Mouse (Mus musculus) testis, postnatal 14 days (tissue): ENCODE measurements around the gene Trim27.

Experiments used
- DNase-seq: peaks from one replicate; pipeline ENCODE4 v3.0.0; 2021; ENCODE audit warnings: low spot score

The Trim27 gene

DNA sequence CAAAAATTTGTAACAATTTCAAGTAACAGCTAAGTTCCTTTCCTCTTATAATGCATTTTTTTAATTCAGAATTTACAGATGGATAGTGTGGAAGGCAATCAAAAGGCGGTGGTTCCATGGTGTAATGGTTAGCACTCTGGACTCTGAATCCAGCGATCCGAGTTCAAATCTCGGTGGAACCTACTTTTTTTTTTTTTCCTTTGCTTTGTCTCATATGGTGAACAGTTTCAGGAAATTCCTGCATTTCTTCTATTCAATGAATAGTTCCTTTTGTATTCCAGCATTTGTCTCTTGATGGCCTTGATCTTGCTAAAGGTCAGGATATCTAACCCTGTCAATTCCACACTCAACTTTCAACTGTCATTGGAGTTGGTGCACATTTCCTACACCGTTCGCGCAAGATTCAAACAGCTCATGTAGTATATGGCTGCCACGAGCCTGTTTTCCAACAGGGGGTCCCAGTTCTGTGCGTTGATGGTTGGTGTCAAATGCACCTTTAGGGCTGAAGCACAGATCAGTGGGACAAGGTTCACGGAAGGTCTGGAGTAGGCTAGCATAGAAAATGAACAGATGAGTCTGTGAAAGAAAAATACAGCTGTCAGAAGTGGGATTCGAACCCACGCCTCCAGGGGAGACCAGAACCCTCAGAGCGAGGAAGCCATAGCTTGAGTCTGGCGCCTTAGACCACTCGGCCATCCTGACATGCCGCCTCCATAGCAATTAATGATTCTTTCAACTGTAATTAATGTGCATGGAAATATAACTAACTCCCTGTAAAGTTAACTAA lies 6.8 kb upstream of the Trim27 start:
- DNase-seq = peak; percentile 66

- peak; percentile 85 for DNase-seq
Measured at GRCm38 (mm10) chr13:21173072-21173471, 6.2 kb upstream of the Trim27 start.

GRCm38 (mm10) chr13:21176733-21177132 lies 2.5 kb upstream of the Trim27 start:
- no peak for DNase-seq

DNA sequence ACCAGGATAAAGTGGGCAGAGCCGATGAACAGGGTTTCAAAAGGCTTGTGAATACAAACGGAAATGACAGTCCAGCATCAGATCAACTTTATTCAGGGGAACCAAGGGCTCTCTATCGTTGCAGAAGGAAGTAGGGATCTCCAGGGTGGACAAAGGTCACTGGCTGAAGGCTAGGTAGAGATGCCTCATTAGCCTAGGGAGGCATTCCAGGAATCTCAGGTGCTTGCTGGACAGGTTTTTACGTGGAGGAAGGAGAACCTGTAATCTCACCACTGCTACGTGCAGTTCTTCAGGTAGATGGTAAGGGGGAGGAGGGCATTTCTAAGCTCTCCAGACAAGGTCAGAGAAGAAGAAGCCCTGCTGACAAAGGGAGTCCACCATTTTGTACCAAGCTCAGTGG lies 1.6 kb upstream of the Trim27 start:
- no peak for DNase-seq

GRCm38 (mm10) chr13:21178364-21178763 lies 881 bp upstream of the Trim27 start:
- no peak for DNase-seq

DNA sequence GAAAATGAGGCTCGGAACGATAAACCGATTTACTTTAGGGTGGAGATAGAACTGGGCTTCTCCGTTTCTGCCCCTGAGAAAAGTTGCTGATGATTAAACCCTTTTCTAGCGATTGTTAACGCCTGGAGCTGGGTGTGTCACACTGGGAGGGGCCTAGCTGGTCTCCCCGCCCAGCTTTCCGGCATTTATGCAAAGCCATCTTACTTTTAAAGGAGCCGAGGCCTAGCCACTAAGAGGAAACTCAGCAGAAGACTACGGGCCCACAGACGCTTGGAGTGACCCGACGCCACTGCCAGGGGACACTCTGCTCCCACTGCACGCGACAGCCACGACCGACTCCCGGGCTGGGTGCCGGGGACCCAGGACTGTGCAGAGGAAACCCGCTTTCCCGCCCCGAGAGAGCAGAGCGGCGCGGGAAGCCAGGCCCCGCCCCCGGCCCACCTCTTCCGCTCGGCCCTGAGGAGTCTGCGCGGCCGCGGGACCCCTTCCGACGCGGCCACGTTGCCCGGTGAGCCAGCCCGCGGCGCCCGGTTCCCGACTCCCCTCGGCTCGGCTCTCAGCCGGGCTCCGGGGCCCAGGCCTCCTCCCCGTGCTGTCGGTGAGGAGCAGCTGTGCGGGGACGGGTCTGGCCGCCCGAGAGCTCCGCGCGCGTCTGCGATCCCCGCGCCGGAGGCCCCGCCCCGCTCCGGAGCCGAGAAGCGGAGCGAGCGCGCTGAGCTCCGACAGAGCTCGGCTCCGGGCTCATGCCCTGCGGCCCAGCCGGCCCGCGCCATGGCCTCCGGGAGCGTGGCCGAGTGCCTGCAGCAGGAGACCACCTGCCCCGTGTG lies 692 bp downstream of the Trim27 start:
- peak; percentile 88 for DNase-seq

DNA sequence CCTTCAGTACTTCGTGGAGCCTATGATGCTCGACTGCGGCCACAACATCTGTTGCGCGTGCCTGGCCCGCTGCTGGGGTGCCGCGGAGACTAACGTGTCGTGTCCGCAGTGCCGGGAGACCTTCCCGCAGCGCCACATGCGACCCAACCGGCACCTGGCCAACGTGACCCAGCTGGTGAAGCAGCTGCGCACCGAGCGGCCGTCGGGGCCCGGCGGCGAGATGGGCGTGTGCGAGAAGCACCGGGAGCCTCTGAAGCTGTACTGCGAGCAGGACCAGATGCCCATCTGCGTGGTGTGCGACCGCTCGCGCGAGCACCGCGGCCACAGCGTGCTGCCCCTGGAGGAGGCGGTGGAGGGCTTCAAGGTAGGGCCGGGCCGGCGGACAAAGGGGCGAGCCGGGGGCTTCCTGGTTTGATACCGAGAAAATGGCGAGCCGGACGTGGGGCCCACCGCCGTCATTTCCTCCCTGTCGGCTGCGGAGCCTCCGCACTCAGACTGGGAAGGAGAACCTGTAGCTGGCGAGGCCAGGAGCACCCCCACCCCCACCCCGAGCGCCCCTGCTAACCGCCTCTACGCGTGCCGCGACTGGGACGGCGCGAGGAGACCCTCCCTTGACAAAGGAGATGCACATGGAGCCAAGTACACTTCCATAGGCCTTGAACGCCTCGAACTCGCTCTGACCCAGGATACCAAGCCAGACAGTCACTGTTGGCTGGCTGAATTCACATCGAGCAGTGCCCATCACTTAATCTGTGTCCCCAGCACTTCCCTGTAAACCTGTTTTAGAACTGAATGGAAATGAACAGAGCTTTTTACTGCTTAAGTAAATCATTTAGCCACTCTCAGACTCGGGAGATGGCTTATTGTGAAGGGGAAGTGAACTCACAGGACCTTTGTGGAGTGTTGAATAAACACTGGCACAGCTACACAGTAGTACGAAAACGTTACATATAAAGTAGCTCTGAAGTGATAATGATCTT lies 1.6 kb downstream of the Trim27 start:
- peak; percentile 77 for DNase-seq

GRCm38 (mm10) chr13:21181996-21182395 lies 2.8 kb downstream of the Trim27 start:
- no peak for DNase-seq

GRCm38 (mm10) chr13:21183066-21183465 lies 3.8 kb downstream of the Trim27 start:
- DNase-seq = no peak

GRCm38 (mm10) chr13:21183661-21184060 lies 4.4 kb downstream of the Trim27 start:
- DNase-seq = no peak

GRCm38 (mm10) chr13:21185521-21185920 lies 6.3 kb downstream of the Trim27 start:
- no peak for DNase-seq

DNA sequence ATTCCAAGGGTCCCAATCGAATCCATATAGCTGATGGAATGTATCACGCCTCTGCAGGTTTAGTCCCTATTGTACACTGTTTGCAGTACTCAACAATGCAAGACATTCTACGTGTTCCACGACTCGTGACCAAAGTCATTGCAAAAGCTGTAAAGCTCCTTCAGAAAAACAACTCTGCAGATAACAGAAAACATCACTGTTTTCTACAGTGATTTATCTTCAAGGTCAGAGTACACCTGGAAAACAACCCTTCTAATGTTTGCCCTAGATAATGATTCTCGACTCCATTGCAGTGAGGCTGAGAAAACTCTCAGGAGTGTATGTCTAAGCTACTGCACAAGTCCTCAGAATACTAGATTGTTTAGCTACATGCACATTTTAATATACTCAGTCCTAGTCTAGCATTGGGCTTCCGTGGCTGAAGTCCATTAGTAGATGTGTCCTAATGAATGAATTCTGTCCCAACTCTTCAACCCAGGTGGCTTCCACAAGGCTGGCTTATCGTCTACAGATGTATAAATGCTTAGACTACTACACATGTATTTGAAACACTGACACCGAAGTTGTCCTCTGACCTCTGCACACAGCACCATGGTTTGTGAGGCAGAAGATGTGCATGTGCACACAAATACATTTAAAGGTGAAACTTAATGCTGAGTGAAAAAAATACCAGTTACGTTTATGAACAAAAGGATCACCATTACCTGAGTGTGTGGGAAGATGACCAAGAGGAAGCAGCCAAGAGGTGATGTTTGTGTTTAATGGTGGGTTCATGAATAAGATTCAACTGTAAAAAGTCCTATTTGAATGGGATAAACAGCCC lies 16.4 kb downstream of the Trim27 start:
- DNase-seq = no peak

DNA sequence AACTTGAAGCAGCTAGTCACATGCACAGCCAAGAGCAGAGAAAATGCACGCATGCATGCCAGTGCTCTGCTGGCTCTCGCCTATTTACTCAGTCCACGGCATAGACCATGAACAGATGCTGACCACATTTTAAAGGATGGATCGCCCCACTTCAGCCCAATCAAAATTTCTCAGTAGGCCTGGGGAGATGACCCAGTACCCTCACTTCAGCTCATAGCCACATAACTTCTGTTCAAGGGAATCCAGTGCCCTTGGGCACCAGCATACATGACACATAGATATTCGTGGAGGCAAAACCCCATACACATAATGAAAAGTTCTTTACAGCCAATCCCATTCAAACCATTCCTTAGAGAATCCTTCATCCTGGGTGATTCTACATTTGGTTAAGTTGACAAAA lies 18.5 kb downstream of the Trim27 start:
- DNase-seq = no peak

DNA sequence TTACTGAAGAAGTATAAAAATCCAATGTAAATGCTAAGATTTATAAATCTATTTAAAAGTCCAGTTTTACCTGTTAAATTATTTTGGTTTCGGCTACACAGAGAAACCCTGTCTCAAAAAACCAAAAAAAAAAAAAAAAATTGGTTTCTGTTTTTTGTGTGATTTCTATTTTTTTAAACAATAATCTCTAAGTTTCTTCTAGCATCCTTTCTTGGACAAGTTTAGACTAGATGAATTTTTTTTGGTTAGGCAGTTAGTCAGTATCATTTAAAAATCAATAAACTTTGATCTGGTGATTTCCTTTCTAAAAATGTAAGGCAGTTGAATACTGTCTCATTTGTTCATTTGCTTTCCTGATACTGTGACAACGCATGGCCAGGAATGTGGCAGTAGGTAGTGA lies 19.1 kb downstream of the Trim27 start:
- DNase-seq = no peak

GRCm38 (mm10) chr13:21199046-21200028 lies 20.1 kb downstream of the Trim27 start:
- peak; percentile 24 for DNase-seq

DNA sequence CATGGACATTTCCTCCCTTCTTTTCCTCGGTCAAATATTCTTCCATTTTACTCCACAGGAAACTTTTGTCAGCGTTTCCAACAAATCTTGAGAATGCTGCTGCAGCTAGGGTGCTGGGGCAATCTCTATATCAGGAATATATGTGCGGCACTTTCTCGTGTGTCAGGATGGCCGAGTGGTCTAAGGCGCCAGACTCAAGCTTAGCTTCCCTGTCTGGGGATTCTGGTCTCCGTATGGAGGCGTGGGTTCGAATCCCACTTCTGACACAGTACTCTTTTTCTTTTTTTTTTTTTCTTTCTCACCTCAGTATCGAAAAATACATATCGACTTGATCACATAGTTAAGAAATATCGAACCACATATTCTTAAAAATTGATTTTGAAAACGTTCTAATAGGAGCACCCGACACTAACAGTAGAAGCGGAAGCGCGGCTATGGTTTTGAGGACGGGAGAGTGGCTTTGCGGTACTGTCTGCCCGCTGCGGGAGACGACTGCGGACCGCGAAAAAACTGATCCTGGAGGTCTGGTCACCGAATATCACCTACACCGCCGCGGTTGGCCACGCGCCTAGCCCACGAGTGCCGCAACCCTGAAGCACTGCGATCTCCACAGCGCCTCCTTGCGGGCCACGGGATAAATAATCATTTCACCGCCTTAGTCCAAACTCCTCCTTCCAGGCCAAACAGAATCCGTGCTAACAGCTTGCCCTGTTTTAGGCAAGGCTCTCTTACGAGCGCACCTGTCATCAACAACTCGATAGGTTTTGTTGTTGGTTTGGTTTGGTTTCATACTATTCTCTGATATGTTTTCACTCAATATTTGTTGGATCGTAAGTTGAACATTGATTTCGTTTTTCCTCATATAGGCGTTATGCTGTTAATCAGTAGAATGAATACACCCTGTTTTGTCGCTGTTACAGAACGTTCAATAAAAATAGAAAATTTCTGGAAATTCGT lies 21.1 kb downstream of the Trim27 start:
- peak; percentile 87 for DNase-seq

DNA sequence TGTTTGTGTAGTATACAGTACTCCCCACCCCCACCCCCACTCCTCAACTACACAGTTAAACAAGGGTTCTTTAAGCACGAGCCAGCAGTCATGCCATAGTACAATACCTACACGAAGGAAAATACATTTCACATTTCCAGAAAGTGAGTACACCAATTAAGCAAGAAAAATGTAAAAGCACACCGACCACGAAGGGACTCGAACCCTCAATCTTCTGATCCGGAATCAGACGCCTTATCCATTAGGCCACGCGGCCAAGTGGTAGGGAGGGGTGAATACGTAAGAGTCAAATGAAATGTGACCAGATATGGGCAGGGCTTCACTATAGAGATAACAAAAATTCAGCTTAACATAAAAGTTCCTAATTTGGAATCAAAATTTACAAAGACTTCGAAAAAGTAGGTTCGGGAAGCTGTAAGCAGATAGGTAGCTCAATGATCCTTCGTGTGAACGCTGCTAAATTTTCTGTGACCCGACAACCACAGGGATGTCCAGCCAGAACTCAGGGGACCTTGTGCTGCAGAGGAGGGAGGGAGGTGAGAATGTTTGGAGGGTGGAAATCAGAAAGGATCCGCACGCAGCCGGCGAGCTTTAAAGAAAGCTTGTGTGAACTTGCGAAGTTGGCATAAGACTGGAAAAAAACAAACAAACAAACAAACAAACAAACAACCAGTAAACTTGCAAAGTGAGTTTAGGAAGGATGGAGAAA lies 36.2 kb downstream of the Trim27 start:
- no peak for DNase-seq

DNA sequence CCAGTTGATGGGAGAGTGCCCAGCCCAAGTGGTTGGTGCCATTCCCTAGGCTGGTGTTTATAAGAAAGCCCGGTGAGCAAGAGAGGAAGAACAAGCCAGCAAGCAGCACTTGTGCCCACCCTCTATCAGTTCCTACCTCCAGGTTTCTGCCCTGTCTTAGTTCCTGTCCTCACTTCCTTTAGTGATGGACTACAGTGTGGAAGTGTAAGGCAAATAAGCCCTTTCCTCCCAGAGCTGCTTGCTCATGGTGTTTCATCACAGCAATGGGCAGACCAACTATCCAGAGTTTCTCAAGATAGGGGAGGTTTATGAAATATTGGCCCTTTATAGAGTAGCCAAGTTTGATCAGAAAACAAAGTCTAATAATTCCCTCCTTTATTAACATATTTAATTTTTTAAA lies 37.5 kb downstream of the Trim27 start:
- DNase-seq = no peak
